In genomic region chr14:109648536-109648935, GRCm38 (mm10) we compare ENCODE assay signal across 25 mouse cellular contexts.
"Had no signal": no experiment of that assay in that cellular context is flagged by ENCODE, and none has a peak within 500 bp of the region (broad histone marks: within the 10 kb centered on the region; RNA-seq: fewer than 3 reads in every experiment).

No protein-coding gene starts in this region.

- H3K9me3 ChIP-seq: embryonic facial prominence, embryonic 10.5 days; embryonic facial prominence, embryonic 12.5 days; embryonic facial prominence, embryonic 13.5 days; embryonic facial prominence, embryonic 15.5 days; forebrain, embryonic 10.5 days; forebrain, embryonic 12.5 days; forebrain, embryonic 13.5 days; forebrain, embryonic 15.5 days had no signal

- H3K4me3 ChIP-seq: embryonic facial prominence, embryonic 10.5 days; embryonic facial prominence, embryonic 12.5 days; embryonic facial prominence, embryonic 13.5 days; embryonic facial prominence, embryonic 15.5 days; erythroblast, embryonic 14.5 days; forebrain, embryonic 10.5 days; forebrain, embryonic 12.5 days; forebrain, embryonic 13.5 days; forebrain, embryonic 15.5 days; gastrocnemius, adult 2 months; heart, adult 2 months had no signal

- H3K27me3 ChIP-seq: embryonic facial prominence, embryonic 12.5 days; embryonic facial prominence, embryonic 13.5 days; embryonic facial prominence, embryonic 15.5 days; forebrain, embryonic 12.5 days; forebrain, embryonic 13.5 days; forebrain, embryonic 15.5 days had no signal

- H3K27ac ChIP-seq: embryonic facial prominence, embryonic 10.5 days; embryonic facial prominence, embryonic 12.5 days; embryonic facial prominence, embryonic 13.5 days; embryonic facial prominence, embryonic 15.5 days; forebrain, embryonic 10.5 days; forebrain, embryonic 12.5 days; forebrain, embryonic 13.5 days; forebrain, embryonic 15.5 days; gastrocnemius, adult 2 months; heart, adult 2 months had no signal

- DNase-seq: cerebellum, adult 9-10 months; cerebellum, adult 9-11 months; cerebellum, postnatal 10 days; cerebellum, postnatal 14 days; cerebellum, postnatal 25 days; cerebellum, postnatal 36 days; embryo, embryonic 11 days; forebrain, postnatal 0 days; gastrocnemius, adult 2 months; gastrocnemius, postnatal 10 days; gastrocnemius, postnatal 14 days; gastrocnemius, postnatal 25 days; gastrocnemius, postnatal 36 days; heart, adult 11 months; heart, adult 18-20 months; heart, adult 2 months had no signal

- H3K36me3 ChIP-seq: embryonic facial prominence, embryonic 10.5 days; embryonic facial prominence, embryonic 12.5 days; embryonic facial prominence, embryonic 13.5 days; embryonic facial prominence, embryonic 15.5 days; forebrain, embryonic 10.5 days; forebrain, embryonic 12.5 days; forebrain, embryonic 15.5 days had no signal

- H3K9ac ChIP-seq: embryonic facial prominence, embryonic 12.5 days; embryonic facial prominence, embryonic 13.5 days; embryonic facial prominence, embryonic 15.5 days; forebrain, embryonic 12.5 days; forebrain, embryonic 13.5 days; forebrain, embryonic 15.5 days; forebrain, postnatal 0 days had no signal

- H3K4me1 ChIP-seq: embryonic facial prominence, embryonic 10.5 days; embryonic facial prominence, embryonic 12.5 days; embryonic facial prominence, embryonic 13.5 days; embryonic facial prominence, embryonic 15.5 days; forebrain, embryonic 10.5 days; forebrain, embryonic 12.5 days; forebrain, embryonic 13.5 days; forebrain, embryonic 15.5 days had no signal
